Mouse (Mus musculus) small intestine, adult 2 months (tissue): ENCODE data around the gene Xpnpep1.
A peak's percentile ranks its signal among the peaks of the same experiment; 100 is the strongest.

Experiments used
- CTCF ChIP-seq: fragments of 200-500 bp; IDR thresholded peaks from 2 replicates; pipeline ENCODE4 v1.5.1; 2012; ENCODE audit warnings: low read depth, mild to moderate bottlenecking, control low read depth, inconsistent platforms, low read length, moderate library complexity, mixed read lengths; ENCODE audit not compliant: insufficient replicate concordance, insufficient read length; ENCODE audit errors: extremely low read depth
- POLR2A ChIP-seq: fragments of 200-500 bp; IDR thresholded peaks from 2 replicates; pipeline ENCODE4 v1.6.1; 2012; ENCODE audit warnings: low read depth, mild to moderate bottlenecking, control low read depth, inconsistent platforms, low read length, moderate library complexity

DNA sequence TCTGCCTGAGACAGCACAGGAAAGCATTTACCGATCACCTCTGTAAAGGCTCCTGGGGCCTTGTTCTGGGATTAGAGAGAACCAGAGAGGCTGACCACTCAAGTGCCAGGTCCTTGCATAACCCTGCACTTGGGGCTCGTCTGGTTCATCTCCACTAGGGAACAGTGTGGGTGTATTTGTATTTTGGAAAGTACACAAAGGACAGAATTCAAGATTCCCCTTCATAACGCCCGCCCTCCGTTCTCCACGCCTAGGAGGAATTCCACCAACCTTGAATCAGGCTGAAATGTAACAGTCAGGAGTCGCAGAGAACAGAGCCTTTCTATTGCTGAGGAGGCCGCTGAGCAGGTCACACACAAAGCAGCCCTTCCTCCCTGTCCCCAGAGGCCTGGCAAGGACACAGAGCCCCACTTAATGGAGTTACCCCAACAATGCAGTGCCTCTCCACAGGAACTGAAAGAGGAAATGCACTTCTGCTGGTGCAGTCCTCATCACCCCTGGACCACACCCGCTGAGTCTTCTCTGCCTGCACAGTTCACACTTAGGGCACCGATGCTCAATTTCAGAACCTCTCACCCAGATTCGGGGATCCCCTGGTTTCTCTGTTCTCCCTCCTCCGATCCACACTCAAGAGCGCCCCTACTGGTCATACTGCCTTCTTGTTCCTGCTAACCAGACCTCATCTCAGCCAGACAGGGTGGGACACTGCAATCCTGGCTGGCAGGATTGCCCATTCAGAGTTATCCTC lies 20.1 kb downstream of the Xpnpep1 start:
- TF ChIP-seq CTCF, result peak; percentile 75; the same call in 1 of the 2 replicates
- no peak for TF ChIP-seq POLR2A
